Mouse (Mus musculus) Patski (cell line): ENCODE results near the gene U2af1. TPM values are rescaled to one million over a fixed set of nuclear protein-coding genes. Genes with fewer than 3 reads are reported as not detected.

Experiments
- ATAC-seq: fragments of 100-300 bp; one replicate; pipeline ENCODE4 v1.8.0; 2021
- CTCF ChIA-PET: fragments of 350-600 bp; sonication (Branson Sonifier 250); formaldehyde crosslinking; loops from one replicate; lab custom pipeline; 2022; ENCODE audit warnings: inconsistent platforms; lab: Charles Lee
- POLR2A ChIA-PET: fragments of 350-600 bp; sonication (Branson Sonifier 250); formaldehyde crosslinking; loops from one replicate; lab custom pipeline; 2022; ENCODE audit warnings: antibody characterized with exemption, inconsistent platforms; lab: Charles Lee
- DNase-seq: peaks from one replicate; pipeline ENCODE4 v3.0.0-alpha.2; 2011; ENCODE audit warnings: low read depth, low spot score
- H3K27me3 ChIP-seq: fragments of 371-371 bp; one replicate; pipeline ENCODE4 v1.5.1; 2021
- CTCF ChIP-seq: fragments of 100-300 bp; IDR thresholded peaks from one replicate; pipeline ENCODE4 v1.5.1; 2021
- in situ Hi-C: fragments of 300-500 bp; cut with MboI; formaldehyde crosslinking; loops from 3 replicates; pipeline ENCODE4 v1.11.1; 2018; ENCODE audit warnings: low pct_unique_long_range_greater_than_20kb, mixed read lengths
- polyA plus RNA-seq: library from polyadenylated mRNA; unstranded; gene quantifications from one replicate; pipeline ENCODE4 v1.2.3, GENCODE M21; 2021

The U2af1 gene
- polyA plus RNA-seq, 1 experiment from 2014 or later = 167 TPM

- no peak for DNase-seq
- TF ChIP-seq CTCF = no peak
- H3K27me3 ChIP-seq = no peaks in the 10 kb centered on the region
- ChIA-PET POLR2A (interaction anchor here (0.6 kb wide), 1 partner anchor 16 kb away, joined by 3 read pairs; no protein-coding TSS in a partner anchor), CTCF (interaction anchor here (1.2 to 2.2 kb wide), 2 partner anchors 54 to 149 kb away, joined by 3 to 9 read pairs; partner anchors contain the start of gene Wdr4)
- no peak for ATAC-seq
- in situ Hi-C loops = loop anchor here (10.0 kb wide), 1 partner anchor 154 kb away; the partner anchor contains the start of gene Wdr4
These were observed 9.6 kb upstream of the U2af1 start for GRCm38 (mm10) chr17:31668306-31668705.

DNA sequence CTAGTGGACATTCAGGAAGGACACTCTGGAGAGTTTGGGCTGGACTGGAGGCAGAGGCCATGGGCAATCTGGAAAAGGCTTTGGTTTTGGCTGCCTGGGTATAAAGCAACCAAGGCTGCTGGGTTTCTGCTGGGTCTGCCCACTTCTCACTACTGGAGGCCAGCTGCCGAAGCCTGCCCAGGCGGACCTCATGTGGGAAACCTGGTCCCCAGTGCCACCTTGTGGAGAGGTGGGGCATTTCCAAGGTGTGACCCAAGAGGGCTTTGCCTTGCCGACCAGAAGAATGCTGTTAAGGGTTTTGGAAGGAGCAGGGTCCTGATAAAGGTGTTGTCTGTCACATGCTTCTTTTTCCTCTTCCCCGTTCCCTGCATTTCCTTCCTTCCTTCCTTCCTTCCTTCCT is 6.1 kb upstream of the U2af1 start:
- peak; percentile 73 for ATAC-seq
- no peaks in the 10 kb centered on the region for H3K27me3 ChIP-seq
- CTCF ChIA-PET = interaction anchor here (1.8 kb wide), 1 partner anchor 146 kb away, joined by 4 read pairs; no protein-coding TSS in a partner anchor
- peak; percentile 51 for DNase-seq
- TF ChIP-seq CTCF = peak; percentile 96
- POLR2A ChIA-PET = no interaction called here
- in situ Hi-C loops = loop anchor here (5.0 to 10.0 kb wide), 2 partner anchors 150 to 337 kb away; partner anchors contain the start of gene Wdr4

GRCm38 (mm10) chr17:31662855-31663254 is 4.2 kb upstream of the U2af1 start:
- POLR2A ChIA-PET = interaction anchor here (0.6 kb wide), 1 partner anchor 1514 kb away, joined by 3 read pairs; no protein-coding TSS in a partner anchor
- DNase-seq (no peak), ATAC-seq (no peak)
- H3K27me3 ChIP-seq = no peaks in the 10 kb centered on the region
- TF ChIP-seq CTCF = no peak
- in situ Hi-C loops = loop anchor here (5.0 to 10.0 kb wide), 2 partner anchors 148 to 336 kb away; partner anchors contain the start of gene Wdr4
- CTCF ChIA-PET = interaction anchor here (0.8 kb wide), 1 partner anchor 154 kb away, joined by 3 read pairs; no protein-coding TSS in a partner anchor

DNA sequence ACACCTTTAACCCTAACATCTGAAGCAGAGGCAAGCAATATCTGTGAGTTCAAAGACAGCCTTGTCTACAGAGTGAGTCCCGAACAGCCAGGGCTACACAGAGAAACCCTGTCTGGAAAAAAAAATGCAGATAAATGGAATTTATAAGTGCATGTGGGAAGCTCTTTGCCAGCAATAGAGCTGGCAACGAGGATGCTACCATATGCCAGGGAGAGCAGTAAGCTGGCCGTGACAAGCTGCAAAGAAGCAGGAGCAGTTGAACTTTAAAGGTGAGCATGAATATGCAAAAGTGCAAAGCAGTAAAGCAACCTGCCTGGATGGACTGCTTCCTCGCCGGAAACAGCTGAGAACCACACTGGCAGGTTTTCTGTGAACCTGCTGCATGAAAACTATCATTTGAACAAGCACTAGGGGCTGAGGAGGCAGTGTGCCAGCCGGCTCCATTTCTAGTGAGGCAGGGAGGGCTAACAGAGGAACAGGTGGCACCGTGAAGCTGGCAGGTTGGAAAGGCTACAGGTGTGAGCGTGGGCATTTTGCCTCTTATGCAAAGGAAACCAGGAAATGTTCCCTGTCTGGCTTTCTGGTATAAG is 2.1 kb upstream of the U2af1 start:
- CTCF ChIA-PET = interaction anchor here (1.1 to 1.3 kb wide), 2 partner anchors 91 to 168 kb away, joined by 3 read pairs; no protein-coding TSS in a partner anchor
- in situ Hi-C loops = loop anchor here (5.0 to 10.0 kb wide), 2 partner anchors 146 to 333 kb away; partner anchors contain the start of gene Wdr4
- ATAC-seq (no peak), DNase-seq (no peak)
- TF ChIP-seq CTCF = no peak
- POLR2A ChIA-PET = interaction anchor here (0.6 kb wide), 1 partner anchor 55 kb away, joined by 5 read pairs; no protein-coding TSS in a partner anchor
- no peaks in the 10 kb centered on the region for H3K27me3 ChIP-seq

DNA sequence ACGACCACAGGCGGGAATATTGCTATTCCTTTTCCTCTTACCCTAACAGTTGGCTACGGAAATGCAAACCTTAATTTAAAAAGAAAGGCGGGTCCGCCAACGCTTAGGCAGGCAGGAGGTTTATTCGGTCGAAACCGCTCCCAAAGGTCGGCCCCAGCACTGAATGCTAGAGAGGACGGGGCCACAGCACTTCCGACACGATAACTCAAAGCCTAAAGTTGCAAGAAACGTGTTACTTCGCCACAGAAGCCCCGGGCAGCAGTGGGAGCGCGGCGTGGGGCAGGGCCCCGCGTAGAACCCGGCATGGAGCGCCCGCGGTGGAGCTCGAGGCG is 590 bp downstream of the U2af1 start:
- H3K27me3 ChIP-seq = no peaks in the 10 kb centered on the region
- TF ChIP-seq CTCF = no peak
- ATAC-seq = peak; percentile 3
- in situ Hi-C loops = no loop called here
- POLR2A ChIA-PET = no interaction called here
- no peak for DNase-seq
- CTCF ChIA-PET = no interaction called here

DNA sequence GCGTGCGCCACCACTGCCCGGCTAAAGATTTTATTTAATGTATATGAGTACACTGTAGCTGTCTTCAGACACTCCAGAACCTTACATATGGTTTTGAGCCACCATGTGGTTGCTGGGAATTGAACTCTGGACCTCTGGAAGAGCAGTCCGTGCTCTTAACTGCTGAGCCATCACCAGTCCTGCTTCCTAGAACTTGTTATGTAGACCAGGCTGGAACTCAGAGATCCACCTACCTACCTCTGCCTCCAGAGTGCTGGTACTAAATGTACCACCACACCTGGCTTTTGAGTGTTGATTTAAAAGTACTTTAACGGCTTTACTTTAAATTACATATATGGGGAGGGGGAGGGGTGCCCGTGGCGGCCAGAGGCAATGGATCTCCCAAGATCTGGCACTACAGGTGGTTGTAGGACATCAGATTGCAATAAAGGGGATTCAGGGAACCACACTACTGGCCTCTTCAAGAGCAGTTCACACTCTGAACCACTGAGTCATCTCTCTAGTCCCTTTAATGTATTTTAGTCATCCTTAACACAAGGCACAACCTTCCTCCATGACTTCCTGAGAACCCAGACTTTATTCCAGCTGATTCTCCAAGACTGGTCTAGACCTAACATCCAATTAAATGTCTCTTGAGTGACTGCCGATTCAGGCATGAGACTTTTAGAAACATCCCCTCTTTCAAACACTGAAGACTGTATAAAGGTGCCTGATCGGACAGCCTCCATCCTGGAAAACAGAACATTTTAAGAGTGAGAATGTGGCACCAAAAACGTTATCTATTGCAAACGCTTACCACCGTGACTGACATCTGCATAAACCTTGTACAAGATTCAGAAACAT is 1.3 kb downstream of the U2af1 start:
- H3K27me3 ChIP-seq = no peaks in the 10 kb centered on the region
- in situ Hi-C loops = no loop called here
- CTCF ChIA-PET = no interaction called here
- DNase-seq (no peak), ATAC-seq (no peak)
- TF ChIP-seq CTCF = no peak
- POLR2A ChIA-PET = no interaction called here

GRCm38 (mm10) chr17:31656682-31657081 is 2.0 kb downstream of the U2af1 start:
- ChIA-PET POLR2A (no interaction called here), CTCF (no interaction called here)
- in situ Hi-C loops = no loop called here
- DNase-seq (no peak), ATAC-seq (no peak)
- TF ChIP-seq CTCF = no peak
- H3K27me3 ChIP-seq = no peaks in the 10 kb centered on the region

GRCm38 (mm10) chr17:31655366-31655765 is 3.3 kb downstream of the U2af1 start:
- peak; percentile 34 for DNase-seq
- no peak for TF ChIP-seq CTCF
- H3K27me3 ChIP-seq = no peaks in the 10 kb centered on the region
- ChIA-PET POLR2A (interaction anchor here (0.9 to 1.3 kb wide), 3 partner anchors 84 to 127 kb away, joined by 3 read pairs; no protein-coding TSS in a partner anchor), CTCF (interaction anchor here (1.0 to 1.3 kb wide), 2 partner anchors 44 to 136 kb away, joined by 3 read pairs; partner anchors contain the start of gene Wdr4)
- in situ Hi-C loops = no loop called here
- ATAC-seq = peak; percentile 36

DNA sequence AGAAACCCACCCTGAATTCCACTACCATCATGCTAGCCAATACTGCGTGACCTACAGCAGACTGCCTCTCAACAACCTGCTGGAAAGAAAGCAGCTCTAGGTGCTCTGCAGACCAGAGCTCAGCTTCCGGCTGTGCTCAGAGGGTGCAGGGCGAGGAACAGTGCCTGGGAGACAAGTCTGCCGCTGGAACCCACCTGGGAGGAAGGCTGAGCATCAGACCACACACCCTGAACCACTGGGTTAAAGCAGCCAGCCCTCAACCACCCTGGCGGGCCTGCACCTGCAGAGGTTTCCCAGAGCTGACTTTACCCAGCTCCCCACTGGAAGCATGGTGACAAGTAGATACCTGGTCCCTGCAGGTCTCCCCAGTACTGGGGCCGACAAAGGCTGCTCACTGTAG is 5.4 kb downstream of the U2af1 start:
- no peaks in the 10 kb centered on the region for H3K27me3 ChIP-seq
- CTCF ChIA-PET = no interaction called here
- TF ChIP-seq CTCF = no peak
- DNase-seq = no peak
- no peak for ATAC-seq
- POLR2A ChIA-PET = no interaction called here
- in situ Hi-C loops = no loop called here

DNA sequence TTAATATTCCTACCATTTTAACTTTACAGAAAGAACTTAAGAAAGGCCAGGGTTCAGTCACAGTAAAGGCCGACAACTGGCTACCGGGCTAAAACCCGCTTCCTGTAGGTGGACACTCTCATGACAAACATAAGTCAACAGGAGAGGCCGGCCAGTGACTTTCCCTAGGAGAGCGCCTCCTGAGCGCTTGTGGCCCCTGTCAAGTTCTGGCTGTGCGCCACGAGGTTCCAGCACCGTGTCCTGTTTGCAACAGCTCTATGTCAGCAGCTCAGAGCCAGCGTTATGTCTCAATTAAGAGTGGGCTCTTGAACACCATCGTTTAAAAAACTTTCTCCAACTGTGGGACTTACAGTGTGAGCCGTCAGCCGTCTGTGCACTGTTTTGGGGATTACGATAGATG is 6.5 kb downstream of the U2af1 start:
- ChIA-PET CTCF (no interaction called here), POLR2A (no interaction called here)
- no peak for DNase-seq
- no peaks in the 10 kb centered on the region for H3K27me3 ChIP-seq
- no peak for ATAC-seq
- in situ Hi-C loops = no loop called here
- TF ChIP-seq CTCF = no peak
